Mouse (Mus musculus) urinary bladder, postnatal 10 days (tissue): ENCODE measurements around the gene Nt5c3b.

Experiments
- DNase-seq: peaks from one replicate; pipeline ENCODE4 v3.0.0; 2022; ENCODE audit warnings: low spot score

Gene Nt5c3b

GRCm38 (mm10) chr11:100441797-100442196 lies at the start of gene Nt5c3b, which contains the start of gene Klhl10:
Nt5c3b (minus strand) TSS chr11:100441808.
Klhl10 (plus strand) TSS chr11:100441917.
- no peak for DNase-seq

GRCm38 (mm10) chr11:100490951-100491350 lies 49.3 kb upstream of the Nt5c3b start:
- no peak for DNase-seq

DNA sequence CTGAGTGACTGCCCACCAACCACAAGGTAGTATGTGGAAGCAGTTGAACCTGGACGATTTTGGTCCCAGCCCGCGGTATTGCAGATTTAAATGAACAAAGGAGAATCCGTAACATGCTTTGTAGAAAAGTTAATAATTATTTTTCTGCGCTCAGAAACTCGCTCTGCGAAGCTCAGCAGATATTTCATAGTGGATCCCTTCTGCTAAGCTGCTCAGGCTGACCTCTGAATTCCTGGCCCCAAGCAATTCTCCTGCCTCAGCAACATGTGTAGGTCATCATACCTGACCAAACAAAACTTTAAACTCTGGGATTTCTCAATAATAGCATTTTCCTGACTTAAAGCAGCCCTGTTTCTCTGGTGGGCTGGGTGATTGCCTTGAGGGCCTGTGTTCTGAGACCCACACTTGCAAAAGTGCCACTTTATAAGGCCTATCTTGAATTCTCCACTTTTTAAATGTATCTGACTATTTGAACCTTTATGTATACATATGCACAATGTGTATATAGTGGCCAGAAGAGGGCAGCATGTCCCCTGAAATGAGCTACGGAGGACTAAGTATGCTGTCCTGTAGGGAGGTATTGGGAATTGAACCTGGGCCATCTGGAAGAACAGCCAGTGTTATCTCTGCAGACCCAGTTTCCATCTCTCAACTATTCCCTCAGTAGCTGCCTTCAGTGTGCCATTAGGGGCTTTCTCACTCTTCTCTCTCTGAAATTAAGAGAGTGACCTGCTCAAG lies 44.4 kb upstream of the Nt5c3b start:
- no peak for DNase-seq

DNA sequence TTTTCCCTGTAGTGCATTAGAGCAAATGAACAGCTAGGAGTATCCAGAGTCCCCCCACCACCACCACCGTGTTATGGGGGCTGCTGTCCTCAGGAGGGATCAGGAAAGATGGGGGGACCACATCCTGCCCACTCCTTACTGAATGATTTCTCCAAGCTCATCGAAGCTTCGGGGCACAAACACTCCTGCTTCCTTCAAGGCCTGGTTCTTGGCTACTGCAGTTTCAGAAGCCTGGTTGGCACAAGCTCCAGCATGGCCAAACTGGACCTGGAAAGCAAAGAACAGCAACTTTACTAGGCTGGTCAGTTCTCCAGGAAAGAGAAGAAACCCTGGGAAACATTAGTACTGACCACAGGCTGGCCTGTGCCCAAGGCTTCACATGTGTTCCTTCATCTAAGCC lies 42.9 kb upstream of the Nt5c3b start:
- no peak for DNase-seq

GRCm38 (mm10) chr11:100479152-100479551 lies 37.5 kb upstream of the Nt5c3b start:
- no peak for DNase-seq

DNA sequence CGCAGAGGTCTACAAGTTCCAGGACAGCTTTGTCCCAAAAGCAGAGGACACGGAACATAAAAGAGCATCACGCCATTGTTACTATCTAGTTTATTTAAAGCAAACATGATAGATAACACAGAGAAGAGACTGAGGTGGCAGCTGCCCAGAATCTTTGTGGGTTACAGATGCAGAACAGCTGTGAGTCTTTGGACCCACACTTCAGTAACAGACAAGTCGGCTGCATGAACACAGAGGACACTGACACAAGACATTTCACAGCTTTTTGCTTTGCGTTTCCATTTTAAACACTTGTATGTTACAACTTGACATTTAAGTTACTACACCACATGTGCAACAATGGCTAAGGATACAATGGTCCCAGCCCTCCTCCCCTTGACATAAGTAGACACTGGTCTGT lies 34.7 kb upstream of the Nt5c3b start:
- no peak for DNase-seq

DNA sequence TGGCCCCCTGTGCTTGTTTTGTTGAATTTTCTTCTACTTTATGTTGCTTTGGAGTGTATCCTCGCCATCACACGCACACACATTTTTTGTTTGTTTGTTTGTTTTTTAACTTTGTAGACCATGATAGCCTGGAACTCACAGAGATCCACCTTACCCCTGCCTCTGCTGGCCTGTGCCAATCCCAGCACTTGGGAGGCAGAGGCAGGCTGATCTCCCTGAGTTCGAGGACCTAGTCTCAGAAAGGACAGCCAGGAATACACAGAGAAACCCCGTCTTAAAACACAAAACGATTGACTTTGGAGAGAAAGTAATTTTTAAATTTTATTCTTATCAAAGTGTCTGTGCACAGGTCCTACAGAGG lies 31.3 kb upstream of the Nt5c3b start:
- no peak for DNase-seq

DNA sequence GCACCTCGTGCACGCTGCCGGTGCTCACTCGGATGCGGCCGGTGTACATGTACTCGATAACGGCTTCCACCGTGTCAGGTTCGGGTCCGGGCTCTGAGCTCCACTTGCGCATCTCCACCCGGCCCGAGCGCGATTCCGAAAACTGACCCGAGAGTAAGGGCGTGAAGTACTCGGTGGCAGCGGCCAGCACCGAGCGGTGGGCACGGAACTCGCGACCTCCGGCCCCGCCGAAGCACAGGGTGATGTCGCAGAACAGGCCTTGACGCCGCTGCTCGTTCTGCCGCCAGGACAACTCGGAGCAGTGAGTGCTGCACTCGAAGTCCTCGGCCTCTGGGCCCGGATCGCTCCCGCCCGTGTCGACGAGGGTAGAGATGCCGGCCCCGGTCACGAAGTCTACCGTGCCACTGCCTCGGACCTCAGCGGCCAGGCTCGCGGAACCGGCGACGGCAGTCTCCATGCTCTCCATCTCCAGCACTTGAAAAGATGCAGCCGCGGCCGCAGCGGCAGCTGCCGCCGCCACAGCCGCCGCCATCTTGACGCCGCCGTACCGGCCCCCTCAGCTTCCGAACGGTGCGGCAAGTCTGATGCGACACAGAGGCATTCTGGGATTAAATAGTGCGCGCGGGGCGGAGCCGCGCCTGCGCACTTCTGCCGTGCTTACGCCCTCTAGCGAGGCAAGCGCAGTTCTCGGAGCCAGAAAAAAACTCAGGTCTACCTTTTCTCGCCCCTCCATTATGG lies 30.8 kb upstream of the Nt5c3b start, which contains the start of gene Klhl11:
Gene Klhl11, minus strand, starts transcription at position 545 of the 738 bp plus-strand sequence.
- DNase-seq: peak; percentile 57

GRCm38 (mm10) chr11:100471352-100472196 lies 30.0 kb upstream of the Nt5c3b start:
- no peak for DNase-seq

GRCm38 (mm10) chr11:100465833-100466232 lies 24.2 kb upstream of the Nt5c3b start:
- DNase-seq: no peak

- no peak for DNase-seq
These were observed 23.7 kb upstream of the Nt5c3b start for GRCm38 (mm10) chr11:100465229-100465792.

DNA sequence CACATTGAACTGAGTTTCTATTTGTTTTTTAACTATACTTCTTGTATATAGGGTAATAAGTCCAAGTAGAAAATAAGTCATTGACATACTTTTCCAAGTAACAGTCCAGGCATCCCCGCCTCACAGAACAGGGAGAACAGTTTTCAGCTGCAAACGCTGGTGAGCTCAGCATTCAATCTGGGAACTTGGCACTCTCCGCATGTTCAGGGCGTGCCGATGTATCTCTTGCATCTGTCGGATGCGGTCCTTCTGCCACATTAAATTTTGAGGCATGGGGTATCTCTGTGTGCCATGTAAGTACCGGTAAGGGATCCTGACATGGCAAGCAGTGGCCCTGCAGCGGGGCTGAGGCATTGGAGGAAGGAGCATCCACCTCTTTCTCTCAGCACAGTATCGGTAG lies 21.1 kb upstream of the Nt5c3b start:
- no peak for DNase-seq

GRCm38 (mm10) chr11:100457711-100458110 lies 16.1 kb upstream of the Nt5c3b start:
- DNase-seq: no peak

DNA sequence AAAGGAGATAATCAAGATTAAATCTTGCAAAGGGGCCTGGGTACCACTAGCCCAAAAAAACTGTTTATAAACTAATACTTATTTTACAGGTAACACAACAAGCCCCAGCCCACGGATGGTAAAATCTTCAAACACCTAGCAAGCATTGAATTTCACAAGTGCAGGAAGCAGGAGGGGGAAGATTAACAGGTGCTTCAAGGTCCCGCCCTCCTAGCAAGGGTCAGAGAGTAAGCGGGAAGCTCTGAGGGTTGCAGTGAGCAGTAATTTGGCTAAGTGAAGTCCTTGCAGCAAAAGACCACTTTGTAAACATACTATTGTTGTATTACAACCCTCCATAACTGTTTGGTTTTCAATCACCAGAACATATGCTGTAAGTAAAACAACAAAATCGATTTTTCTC lies 15.6 kb upstream of the Nt5c3b start:
- DNase-seq: no peak

DNA sequence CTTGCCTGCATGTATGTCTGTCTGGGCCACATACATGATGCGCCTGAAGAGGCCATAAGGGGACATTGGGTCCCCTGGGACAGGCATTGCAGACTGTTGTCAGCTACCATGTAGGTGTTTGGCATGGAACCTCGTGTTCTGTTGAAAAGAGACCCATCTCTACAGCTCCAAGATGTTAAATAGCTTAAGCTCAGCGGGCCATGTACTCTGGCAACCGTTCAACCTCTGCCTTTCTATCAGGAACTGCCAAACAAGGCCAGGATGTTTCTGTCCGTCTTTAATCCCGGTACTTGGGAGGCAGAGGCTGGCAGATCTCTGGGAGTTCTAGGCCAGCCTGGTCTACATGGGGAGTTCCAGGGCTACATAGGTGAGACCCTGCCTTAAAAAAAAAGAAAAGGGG lies 1.0 kb upstream of the Nt5c3b start:
- no peak for DNase-seq

GRCm38 (mm10) chr11:100440691-100441522 lies 701 bp downstream of the Nt5c3b start:
- DNase-seq: peak; percentile 49

GRCm38 (mm10) chr11:100437901-100438300 lies 3.7 kb downstream of the Nt5c3b start:
- DNase-seq: no peak

GRCm38 (mm10) chr11:100435678-100436246 lies 5.8 kb downstream of the Nt5c3b start:
- no peak for DNase-seq

DNA sequence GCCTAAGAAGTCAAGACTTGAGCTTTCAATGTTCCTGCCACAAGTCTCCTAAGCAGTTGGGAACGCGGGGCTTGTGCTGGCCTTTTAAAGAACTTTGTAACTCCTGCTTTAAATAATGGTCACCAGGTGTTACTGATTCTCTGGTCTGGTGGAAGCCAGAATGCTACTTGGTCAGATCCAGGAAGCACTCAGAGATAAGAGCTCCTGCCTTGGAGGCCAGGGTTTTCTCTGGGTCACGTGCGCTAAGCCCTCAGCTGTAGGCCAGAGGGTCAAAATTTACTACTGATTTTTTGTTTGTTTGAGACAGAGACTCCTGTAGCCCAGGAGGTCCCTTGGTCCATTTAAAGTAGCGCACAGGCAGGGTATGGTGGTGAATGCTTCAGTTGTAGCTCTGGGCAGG lies 9.6 kb downstream of the Nt5c3b start:
- DNase-seq: no peak

DNA sequence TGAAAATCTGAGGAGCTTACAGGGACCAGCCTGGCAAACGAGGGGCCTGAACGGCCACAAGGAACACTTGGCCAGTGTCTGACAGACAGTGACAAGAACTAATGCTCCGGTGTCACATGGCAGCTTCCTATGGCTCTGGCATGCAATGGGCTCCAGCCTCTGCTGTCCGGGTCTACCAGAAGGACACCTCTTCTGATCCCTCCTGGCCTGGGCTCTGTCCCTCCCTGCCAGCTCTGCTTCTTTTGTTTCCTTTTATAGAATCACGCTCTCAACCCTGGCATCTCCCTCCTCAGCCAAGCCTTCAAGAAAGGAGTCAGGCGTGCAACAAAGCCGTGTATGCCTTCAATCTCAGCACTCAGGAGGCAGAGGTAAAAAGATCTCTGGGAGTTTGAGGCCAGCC lies 11.6 kb downstream of the Nt5c3b start:
- DNase-seq: no peak

DNA sequence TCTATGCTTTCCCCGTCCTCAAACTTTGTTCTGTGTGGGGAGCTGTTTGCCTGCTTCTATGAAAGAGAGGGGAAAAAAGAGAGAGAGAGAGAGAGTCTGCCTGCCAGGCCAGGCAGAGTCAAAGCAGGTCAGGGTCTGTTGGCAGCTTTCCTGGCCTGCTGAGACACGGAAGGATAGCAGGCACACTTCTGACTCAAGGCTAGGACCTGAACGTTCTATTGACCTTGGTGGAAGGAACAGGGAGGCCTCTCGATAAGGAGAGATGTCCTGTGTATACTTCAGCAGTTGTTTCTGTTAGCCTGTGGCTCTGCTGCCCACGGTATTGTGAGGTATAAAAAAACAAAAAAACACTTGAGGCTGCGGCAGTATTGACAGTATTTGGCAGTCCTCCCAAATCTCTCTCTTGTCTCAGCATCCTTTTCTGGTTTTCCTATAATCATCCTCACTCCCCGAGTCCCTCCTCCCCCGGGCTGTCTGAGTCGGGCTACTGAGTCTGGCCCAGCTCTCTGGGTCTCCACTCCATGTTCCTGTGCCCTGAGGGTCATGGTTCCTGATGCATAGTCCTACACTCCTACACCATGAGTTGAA lies 12.9 kb downstream of the Nt5c3b start:
- no peak for DNase-seq
